Mouse (Mus musculus) heart, embryonic 14.5 days (tissue): ENCODE data around the gene Tinagl1. TPM values are rescaled to one million over a fixed set of nuclear protein-coding genes. Genes with fewer than 3 reads are reported as not detected.

Experiments
- ATAC-seq: fragments of 200-750 bp; cut with Nextera tagmentation; 2 replicates; pipeline ENCODE4 v1.8.0; 2017; ENCODE audit warnings: low read depth, moderate TSS enrichment; ENCODE audit not compliant: insufficient number of reproducible peaks, insufficient read depth, low FRiP score
- H3K27ac ChIP-seq, 2 experiments: fragments of 200-500 bp in 1 of 2; fragments of 300-500 bp in 1 of 2; sonication (generic) in 1 of 2; replicated peaks in 1 of 2; 2 replicates each; pipeline ENCODE4 v1.5.1; 2012 to 2014; ENCODE audit warnings: low read depth in 2 of 2, low read length in 2 of 2, control low read depth in 1 of 2, mild to moderate bottlenecking in 1 of 2, mixed read lengths in 1 of 2; ENCODE audit not compliant: control insufficient read depth in 1 of 2, insufficient read depth in 1 of 2
- H3K27me3 ChIP-seq: fragments of 300-500 bp; sonication (generic); 2 replicates; pipeline ENCODE4 v1.6.1; 2014; ENCODE audit warnings: mild to moderate bottlenecking, low read length, control low read depth; ENCODE audit not compliant: control insufficient read depth, insufficient read depth
- H3K36me3 ChIP-seq: fragments of 300-500 bp; sonication (generic); 2 replicates; pipeline ENCODE4 v1.6.1; 2014; ENCODE audit warnings: mild to moderate bottlenecking, control low read depth, low read length, mixed read lengths; ENCODE audit not compliant: control insufficient read depth, insufficient read depth
- H3K4me1 ChIP-seq, 2 experiments: fragments of 200-500 bp in 1 of 2; fragments of 300-500 bp in 1 of 2; sonication (generic) in 1 of 2; 2 replicates each; pipeline ENCODE4 v1.6.1; 2012 to 2014; ENCODE audit warnings: low read length in 2 of 2, control low read depth in 1 of 2, mixed read lengths in 1 of 2; ENCODE audit not compliant: control insufficient read depth in 2 of 2, insufficient read depth in 2 of 2
- H3K4me2 ChIP-seq: fragments of 300-500 bp; sonication (generic); 2 replicates; pipeline ENCODE4 v1.6.1; 2014; ENCODE audit warnings: mild to moderate bottlenecking, low read length
- H3K4me3 ChIP-seq, 2 experiments: fragments of 200-500 bp in 1 of 2; fragments of 300-500 bp in 1 of 2; sonication (generic) in 1 of 2; 2 replicates each; pipeline ENCODE4 v1.5.1; 2012 to 2014; ENCODE audit warnings: low read length in 2 of 2, mild to moderate bottlenecking in 2 of 2, control low read depth in 1 of 2, low read depth in 1 of 2, moderate library complexity in 1 of 2; ENCODE audit not compliant: control insufficient read depth in 1 of 2, insufficient read depth in 1 of 2
- H3K9ac ChIP-seq: fragments of 300-500 bp; sonication (generic); 2 replicates; pipeline ENCODE4 v1.6.1; 2014; ENCODE audit warnings: mild to moderate bottlenecking, low read length
- H3K9me3 ChIP-seq: fragments of 300-500 bp; sonication (generic); 2 replicates; pipeline ENCODE4 v1.6.1; 2016; ENCODE audit warnings: low read length, control low read depth; ENCODE audit not compliant: control insufficient read depth
- WGBS: fragments of 180-500 bp; shearing (Covaris S2); extraction: QIAGEN DNeasy Blood & Tissue Kit; methylation state at CpG from one replicate; pipeline ENCODE4 v1.1.7; 2014; 5-methylcytosine and 5-hydroxymethylcytosine counted together
- polyA plus RNA-seq: library from polyadenylated mRNA; unstranded; fragments of >200 nt; fragmentation: Nextera tagmentation; extraction: Ambion mirVana; gene quantifications from 2 replicates; pipeline ENCODE4 v1.2.1, GENCODE M21; 2014

The Tinagl1 gene
- polyA plus RNA-seq = 31.5 and 34.4 TPM in 2 replicates

GRCm38 (mm10) chr4:130175072-130175711, at the start of gene Tinagl1:
Tinagl1 (minus strand) TSS chr4:130175122.
- no peak for ATAC-seq

DNA sequence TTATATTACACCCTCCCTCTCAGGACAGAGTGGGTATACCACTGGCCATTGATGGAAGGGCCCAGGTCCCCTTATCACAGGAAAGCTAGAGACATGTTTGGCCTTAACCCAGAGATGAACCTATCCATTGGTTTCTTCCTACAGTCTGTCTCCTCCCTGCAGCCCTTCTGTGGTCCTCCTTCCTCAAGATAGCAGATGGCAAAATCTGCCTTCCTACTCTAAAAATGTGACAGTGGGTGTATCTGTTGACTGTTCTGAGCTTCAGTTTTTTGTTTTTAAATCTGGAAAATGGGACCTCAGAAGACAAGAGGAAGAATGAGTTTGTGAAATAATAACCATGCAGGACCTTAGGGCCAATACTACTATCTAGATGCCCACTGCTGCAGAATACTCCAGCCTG, 49.1 kb upstream of the Tinagl1 start:
- H3K9ac ChIP-seq = no peak overlapping the region
- no peaks in the 10 kb centered on the region for H3K36me3 ChIP-seq
- no peaks in the 10 kb centered on the region for H3K27me3 ChIP-seq
- no peak overlapping the region for H3K4me2 ChIP-seq
- no peak overlapping the region for H3K4me3 ChIP-seq
- no peak overlapping the region for H3K27ac ChIP-seq
- ATAC-seq = no peak
- no peaks in the 10 kb centered on the region for H3K9me3 ChIP-seq
- H3K4me1 ChIP-seq = no peaks in the 10 kb centered on the region

More at GRCm38 (mm10) chr4:130175072-130175711, at the start of gene Tinagl1:
- Histone ChIP-seq H3K36me3 (no peaks in the 10 kb centered on the region), H3K27ac (peak within 1 kb of the TSS; percentile 1 to 55), H3K4me3 (peak within 1 kb of the TSS; percentile 38 to 43), H3K4me1 (peaks cover 66 to 71% of the 10 kb centered on the region in 2 experiments), H3K9ac (peak within 1 kb of the TSS; percentile 62), H3K4me2 (peak within 1 kb of the TSS; percentile 80), H3K9me3 (no peaks in the 10 kb centered on the region), H3K27me3 (no peaks in the 10 kb centered on the region)
- 4% methylated on average over 14 of the region's 14 CpGs for WGBS

- no peaks in the 10 kb centered on the region; a peak in 1 of 4 replicates for H3K4me1 ChIP-seq
- 59% methylated on average over 4 of the region's 4 CpGs for WGBS
- no peak within 1 kb of the TSS for H3K27ac ChIP-seq
- no peaks in the 10 kb centered on the region for H3K27me3 ChIP-seq
- no peak within 1 kb of the TSS for H3K4me3 ChIP-seq
- no peaks in the 10 kb centered on the region for H3K9me3 ChIP-seq
- no peak for ATAC-seq
- H3K4me2 ChIP-seq = no peak within 1 kb of the TSS
- H3K36me3 ChIP-seq = no peaks in the 10 kb centered on the region
- no peak within 1 kb of the TSS for H3K9ac ChIP-seq
Measured at GRCm38 (mm10) chr4:130222179-130222578, 47.3 kb upstream of the Tinagl1 start, which contains the start of gene Gm853. Gm853 (minus strand) TSS chr4:130222401.

GRCm38 (mm10) chr4:130220176-130220575, 45.3 kb upstream of the Tinagl1 start:
- Histone ChIP-seq H3K36me3 (no peaks in the 10 kb centered on the region), H3K27ac (no peak overlapping the region), H3K4me2 (no peak overlapping the region), H3K27me3 (no peaks in the 10 kb centered on the region), H3K9ac (no peak overlapping the region), H3K4me1 (no peaks in the 10 kb centered on the region; a peak in 1 of 4 replicates), H3K9me3 (no peaks in the 10 kb centered on the region), H3K4me3 (no peak overlapping the region)
- ATAC-seq = no peak
- WGBS = 80% methylated on average over 9 of the region's 9 CpGs

GRCm38 (mm10) chr4:130215392-130215791, 40.5 kb upstream of the Tinagl1 start:
- Histone ChIP-seq H3K4me2 (no peak overlapping the region), H3K27me3 (no peaks in the 10 kb centered on the region), H3K4me3 (no peak overlapping the region), H3K9ac (no peak overlapping the region), H3K9me3 (no peaks in the 10 kb centered on the region), H3K4me1 (no peaks in the 10 kb centered on the region; a peak in 1 of 4 replicates), H3K27ac (no peak overlapping the region), H3K36me3 (no peaks in the 10 kb centered on the region)
- 81% methylated on average over 8 of the region's 8 CpGs for WGBS
- no peak for ATAC-seq

DNA sequence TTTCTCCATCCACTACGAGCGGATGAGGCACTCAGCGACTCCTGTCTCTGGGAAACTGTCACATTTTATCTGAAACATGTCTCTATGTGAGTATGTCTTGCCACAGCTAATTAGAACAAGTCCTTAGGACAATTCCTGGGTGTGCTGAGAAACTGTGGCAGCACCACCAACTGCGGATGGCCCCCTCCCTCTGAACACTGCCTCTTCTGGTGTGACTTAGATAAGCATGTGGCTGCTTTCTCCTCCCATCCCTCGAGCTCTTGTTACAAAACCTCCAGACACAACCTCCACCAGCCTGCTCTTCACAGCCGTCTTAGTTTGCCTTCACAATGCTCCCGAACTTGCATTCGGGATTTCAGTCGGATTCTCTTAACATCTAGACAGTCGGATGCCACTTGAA, 38.9 kb upstream of the Tinagl1 start:
- Histone ChIP-seq H3K9me3 (no peaks in the 10 kb centered on the region), H3K27me3 (no peaks in the 10 kb centered on the region), H3K9ac (no peak overlapping the region), H3K4me3 (no peak overlapping the region), H3K36me3 (no peaks in the 10 kb centered on the region), H3K4me2 (no peak overlapping the region), H3K4me1 (no peaks in the 10 kb centered on the region; a peak in 1 of 4 replicates), H3K27ac (no peak overlapping the region)
- ATAC-seq = no peak
- 54% methylated on average over 10 of the region's 10 CpGs for WGBS

- H3K27ac ChIP-seq = no peak overlapping the region
- 73% methylated on average over 4 of the region's 4 CpGs for WGBS
- no peaks in the 10 kb centered on the region for H3K9me3 ChIP-seq
- no peaks in the 10 kb centered on the region for H3K36me3 ChIP-seq
- no peaks in the 10 kb centered on the region for H3K27me3 ChIP-seq
- no peaks in the 10 kb centered on the region for H3K4me1 ChIP-seq
- no peak overlapping the region for H3K9ac ChIP-seq
- no peak for ATAC-seq
- no peak overlapping the region for H3K4me3 ChIP-seq
- H3K4me2 ChIP-seq = no peak overlapping the region
Measured at GRCm38 (mm10) chr4:130213197-130213596, 38.3 kb upstream of the Tinagl1 start.

DNA sequence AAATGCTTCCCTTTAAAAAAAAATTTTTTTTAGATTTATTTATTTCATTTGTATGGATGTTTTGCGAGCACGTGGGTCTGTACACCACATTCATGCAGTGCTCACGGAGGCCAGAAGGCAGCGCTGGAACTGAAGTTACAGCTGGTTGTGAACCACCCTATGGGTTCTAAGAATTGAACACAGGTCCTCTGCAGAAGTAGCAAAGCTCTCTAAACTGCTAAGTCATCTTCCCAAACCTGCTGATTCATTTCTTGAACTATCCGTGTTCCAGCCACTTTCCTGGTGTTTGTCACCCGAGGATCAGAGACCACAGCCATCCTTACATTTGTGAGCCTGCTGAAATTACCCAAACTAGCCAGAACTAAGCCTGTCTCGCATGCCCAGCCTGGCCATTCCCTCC, 37.5 kb upstream of the Tinagl1 start:
- H3K4me2 ChIP-seq = no peak overlapping the region
- no peak overlapping the region for H3K9ac ChIP-seq
- WGBS = 69% methylated on average over 7 of the region's 7 CpGs
- no peak overlapping the region for H3K27ac ChIP-seq
- H3K9me3 ChIP-seq = no peaks in the 10 kb centered on the region
- no peaks in the 10 kb centered on the region for H3K27me3 ChIP-seq
- ATAC-seq = no peak
- H3K4me1 ChIP-seq = no peaks in the 10 kb centered on the region
- no peaks in the 10 kb centered on the region for H3K36me3 ChIP-seq
- H3K4me3 ChIP-seq = no peak overlapping the region
